Mouse (Mus musculus) cerebellum, postnatal 36 days (tissue): Measurements from ENCODE around the gene Tspyl3.
"Not testable (repeated sequence)": the region's sequence is repeated elsewhere in the genome, so short reads cannot be mapped to it uniquely, and the experiment has no call there.

ENCODE experiments used
- DNase-seq, 2 experiments: peaks; one replicate each; pipeline ENCODE4 v3.0.0; 2021 to 2022; ENCODE audit warnings: mixed read lengths in 2 of 2

Gene Tspyl3

DNA sequence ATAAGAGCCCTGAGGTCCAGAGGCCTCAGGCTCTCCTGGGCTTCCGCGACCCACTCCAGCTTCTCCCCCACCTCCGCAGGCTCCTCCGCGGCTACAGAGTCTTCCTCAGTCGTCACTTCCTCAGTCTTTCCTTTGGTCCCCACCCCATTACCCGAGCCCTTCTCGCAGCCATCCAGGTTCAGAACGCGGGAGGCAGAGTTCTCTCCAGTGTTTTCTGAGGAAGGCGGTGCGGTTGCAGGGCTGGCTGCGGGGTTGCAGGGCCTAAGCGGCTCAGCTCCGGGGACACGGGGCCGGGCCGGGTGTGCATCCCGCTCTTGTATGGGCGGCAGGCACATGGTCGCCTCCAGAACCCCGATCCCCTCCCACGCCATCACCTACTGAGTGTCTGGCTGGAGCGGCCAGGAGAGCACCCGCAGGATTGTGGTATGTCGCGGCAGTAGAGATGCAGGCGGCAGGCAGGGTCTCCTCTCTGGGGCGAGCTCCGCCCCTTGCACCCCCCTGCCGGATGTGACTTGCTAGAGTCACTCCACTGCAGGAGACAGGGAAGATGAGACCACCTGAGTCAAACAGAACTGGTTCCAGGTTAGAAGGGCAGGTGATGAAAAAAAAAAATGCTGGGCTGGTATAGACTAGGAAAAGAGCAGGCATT, at the start of gene Tspyl3:
Tspyl3 (minus strand) TSS at position 496 of the 649 bp plus-strand sequence.
- peak; percentile 51 to 54 for DNase-seq

DNA sequence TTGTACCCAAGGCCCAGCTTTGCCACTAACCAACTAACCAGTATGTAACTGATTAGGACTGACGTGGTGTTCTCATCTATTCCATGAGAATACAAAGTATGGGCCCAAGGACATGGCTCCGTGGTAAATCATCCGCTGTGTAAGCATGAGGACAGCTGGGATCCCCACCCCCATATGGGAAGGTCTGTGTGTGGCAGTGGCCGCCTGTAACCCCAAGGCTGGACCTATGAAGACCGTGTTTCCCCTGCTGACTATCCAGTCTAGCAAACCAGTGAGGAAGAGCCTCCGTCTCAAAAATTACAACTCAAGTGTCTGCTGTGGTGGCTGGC, 49.6 kb upstream of the Tspyl3 start:
- DNase-seq = no peak

DNA sequence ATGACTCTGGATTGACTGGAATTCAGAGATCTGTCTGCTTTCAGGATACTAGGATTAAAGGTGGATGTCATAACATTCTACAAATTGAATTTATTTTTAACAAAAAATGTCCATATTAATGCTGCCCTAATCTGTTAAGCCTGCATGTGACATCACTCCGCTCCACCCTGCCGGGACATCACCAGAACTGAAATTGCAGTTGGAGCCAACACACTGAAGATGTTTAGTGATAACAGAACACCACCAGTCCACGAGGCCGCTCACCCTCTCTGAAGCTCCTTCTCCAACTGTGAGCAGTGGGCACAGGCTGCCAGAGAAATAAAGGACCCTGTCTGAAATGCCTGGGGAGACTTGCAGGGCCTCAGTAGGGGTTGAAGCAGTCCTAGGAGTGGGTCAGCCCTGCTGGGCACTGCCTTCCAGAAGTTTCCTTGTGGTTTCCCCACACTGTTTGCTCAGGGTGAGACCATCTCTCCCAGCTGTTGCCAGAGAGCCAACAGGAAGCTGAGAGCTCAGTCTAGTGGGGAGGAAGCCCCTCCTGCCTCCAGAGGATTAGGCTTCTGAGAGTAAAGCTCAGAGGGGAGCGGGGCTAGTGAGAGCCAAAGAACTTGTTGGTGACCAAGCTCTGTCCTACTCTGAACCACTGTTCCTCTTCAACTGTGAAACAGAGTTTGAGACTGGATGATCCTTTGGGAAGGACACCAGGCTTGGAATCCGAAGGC, 49.1 kb upstream of the Tspyl3 start:
- not testable (repeated sequence) for DNase-seq

DNA sequence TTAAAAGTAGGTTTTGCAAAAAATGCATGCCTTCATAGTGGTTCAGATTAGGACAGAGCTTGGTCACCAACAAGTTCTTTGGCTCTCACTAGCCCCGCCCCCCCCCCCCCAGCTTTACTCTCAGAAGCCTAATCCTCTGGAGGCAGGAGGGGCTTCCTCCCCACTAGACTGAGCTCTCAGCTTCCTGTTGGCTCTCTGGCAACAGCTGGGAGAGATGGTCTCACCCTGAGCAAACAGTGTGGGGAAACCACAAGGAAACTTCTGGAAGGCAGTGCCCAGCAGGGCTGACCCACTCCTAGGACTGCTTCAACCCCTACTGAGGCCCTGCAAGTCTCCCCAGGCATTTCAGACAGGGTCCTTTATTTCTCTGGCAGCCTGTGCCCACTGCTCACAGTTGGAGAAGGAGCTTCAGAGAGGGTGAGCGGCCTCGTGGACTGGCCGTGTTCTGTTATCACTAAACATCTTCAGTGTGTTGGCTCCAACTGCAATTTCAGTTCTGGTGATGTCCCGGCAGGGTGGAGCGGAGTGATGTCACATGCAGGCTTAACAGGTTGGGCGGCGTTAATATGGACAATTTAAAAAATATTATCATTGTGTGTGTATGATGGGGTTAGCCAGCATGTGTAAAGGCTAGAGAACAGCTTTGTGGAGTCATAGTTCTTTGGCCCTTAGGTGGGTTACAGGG, 45.1 kb upstream of the Tspyl3 start:
- DNase-seq = not testable (repeated sequence)

DNA sequence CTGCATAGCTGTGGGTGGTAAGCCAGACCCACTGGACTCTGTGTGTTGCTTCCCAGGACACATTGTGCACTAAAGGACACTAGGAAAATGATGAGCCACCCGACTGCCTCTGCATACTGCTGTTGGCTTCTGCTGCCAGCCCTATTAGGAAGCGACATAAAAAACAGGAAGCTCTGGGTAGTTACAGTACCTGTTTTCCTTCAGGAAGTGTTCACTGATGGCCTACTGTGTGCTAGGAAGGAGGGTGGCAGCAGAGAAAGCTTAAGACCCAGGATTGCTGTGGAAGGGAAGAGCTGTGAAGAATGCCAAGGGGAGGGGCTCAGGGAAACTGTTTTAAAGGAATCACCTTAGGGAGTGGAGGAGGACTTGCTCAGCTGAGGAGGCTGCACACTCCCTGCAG, 42.1 kb upstream of the Tspyl3 start:
- no peak for DNase-seq

DNA sequence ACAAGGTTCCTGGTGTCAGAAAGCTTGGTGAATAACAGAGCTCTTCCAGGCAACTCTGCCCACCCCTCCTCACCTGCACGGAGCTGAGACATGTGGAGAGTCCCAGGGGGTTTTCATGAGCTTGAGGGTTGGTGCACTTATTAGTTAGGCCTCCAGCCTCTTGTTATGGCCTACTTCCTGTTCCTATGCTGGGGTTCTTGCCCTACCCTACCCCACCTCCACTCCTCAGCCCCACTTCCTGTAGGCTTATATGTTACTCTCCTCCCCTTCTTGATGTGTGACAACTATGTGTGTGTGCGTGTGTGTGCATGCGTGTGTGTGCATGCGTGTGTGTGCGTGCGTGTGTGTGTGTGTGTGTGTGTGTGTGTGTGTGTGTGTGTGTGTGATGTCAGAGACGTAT, 37.8 kb upstream of the Tspyl3 start:
- DNase-seq = no peak

DNA sequence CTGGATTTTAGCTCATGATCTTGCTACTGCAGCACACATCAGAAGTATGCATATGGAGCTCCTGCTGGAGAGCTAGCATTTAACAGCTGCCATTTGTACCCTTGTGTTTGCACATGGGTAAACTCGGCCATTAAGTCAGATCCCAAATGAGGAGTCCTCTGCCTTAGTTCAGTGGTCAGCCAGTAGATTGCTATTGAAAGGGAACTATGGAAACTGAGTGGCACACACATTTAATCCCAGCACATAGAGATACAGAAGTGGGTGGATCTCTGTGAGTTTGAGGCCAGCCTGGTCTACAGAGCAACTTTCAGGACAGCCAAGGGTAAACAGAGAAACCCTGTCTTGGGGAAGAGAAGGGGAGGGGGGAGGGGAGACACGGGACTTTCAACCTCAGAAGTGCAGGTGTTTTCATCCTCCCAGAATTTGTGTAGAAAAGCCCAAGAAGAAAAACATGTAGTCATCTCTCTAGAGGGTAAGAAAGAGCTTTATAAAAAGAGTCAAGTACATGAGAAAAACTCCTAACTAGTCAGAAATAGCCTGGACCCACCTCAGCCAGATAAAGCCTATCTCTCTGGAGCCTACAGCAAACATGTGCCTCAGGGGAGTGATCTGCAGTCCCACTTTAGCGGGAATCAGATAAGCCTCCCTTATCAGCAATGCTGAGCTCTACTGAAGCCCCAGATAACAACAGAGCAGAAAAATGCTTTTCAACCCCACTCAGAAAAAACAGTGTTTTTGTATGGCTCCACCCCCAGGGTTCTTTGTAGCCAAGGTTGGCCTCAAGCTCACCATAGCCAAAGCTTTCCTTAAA, 34.8 kb upstream of the Tspyl3 start:
- no peak for DNase-seq

DNA sequence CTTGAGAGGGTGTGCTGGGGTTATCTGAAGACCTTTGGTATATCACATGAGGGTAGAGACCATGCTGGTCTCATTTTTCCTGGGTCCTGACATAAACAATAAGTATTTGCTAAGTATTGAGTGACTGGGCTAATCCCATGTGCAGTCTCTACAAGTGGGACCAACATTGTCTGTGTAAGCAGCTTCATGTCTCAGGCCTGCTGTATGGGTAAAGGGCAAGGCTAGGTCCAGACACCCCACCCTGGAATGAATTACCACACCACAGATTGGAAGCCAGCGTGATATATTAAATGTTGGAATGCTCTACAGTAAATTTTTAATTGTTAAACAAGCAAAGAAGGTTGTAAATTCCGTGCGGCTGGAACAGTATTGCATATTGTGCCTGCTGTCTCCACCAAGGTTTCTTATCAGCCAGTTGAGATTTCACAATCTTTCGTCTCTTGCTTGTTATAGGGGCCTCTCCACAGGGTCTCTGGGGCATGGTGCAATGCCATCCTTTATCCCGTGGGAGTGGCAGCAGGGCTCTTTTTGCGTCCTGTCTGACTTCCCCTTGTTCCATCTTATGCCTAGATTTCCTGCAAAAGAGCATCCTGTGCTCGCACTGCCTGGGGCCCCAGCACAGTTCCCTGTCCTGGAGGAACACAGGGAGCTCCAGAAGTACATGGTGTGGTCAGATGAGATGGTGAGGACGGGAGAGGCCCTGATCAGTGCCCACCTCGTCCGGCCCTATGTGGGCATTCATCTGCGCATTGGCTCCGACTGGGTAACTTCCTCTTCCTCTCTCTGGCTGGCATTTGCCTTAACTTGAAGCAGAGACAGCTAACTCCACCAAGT, 34.0 kb upstream of the Tspyl3 start:
- no peak for DNase-seq

DNA sequence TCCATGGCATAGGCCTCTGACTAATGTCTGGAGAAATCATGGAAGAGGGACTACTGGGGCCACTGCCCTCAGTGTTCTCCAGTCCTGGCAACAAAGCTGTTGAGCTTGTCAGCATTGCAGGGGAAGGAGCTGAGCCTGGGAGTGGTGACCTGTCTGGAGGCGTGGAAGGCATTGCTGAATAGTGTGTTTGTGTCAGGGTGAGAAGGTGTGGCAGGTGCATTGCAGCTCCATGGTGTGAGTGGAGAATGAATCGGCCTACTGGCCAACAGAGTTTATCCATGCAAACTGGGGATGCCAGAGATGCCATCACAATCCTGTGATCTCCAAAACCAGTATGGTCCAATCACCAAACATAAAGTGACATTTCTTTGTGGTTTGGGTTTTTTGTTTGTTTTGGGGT, 31.4 kb upstream of the Tspyl3 start:
- no peak for DNase-seq

DNA sequence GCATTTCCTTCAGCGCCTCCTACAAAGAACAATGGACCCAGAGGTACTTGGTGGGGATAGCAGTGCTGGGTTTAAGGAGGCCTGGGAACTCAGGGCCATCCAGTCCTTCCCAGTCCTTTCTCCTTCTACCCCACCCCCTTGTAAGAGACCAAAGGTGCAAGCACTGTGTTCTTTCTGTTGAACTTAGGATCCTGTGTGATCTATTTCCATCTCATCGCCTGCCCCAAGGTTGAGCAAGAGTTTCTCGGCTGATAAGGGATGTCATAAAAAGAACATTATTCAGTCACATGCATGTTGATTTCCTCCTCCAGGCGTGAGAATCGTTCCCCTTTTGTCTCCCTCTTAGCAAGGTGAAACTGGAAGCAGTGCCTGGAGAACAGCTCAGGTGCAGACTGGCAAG, 24.5 kb upstream of the Tspyl3 start:
- no peak for DNase-seq

DNA sequence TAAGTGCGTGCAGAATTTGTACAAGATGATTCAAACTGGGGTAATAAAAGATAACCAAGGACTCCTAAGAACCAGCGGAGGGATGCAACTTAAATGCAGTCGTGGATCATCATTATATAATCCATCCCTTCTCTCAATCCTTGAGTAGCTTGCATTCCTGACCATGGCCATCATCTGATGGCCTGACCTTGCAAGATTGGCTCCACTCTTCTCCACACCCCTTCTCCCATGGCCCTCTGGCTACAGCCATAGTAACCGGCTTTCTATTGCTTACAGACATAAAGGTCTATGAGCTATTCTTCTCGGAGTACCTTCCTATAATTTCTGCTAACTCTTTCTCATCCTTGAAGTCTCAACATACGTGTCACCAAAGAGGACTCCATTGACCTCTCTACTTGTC, 16.9 kb upstream of the Tspyl3 start:
- no peak for DNase-seq

DNA sequence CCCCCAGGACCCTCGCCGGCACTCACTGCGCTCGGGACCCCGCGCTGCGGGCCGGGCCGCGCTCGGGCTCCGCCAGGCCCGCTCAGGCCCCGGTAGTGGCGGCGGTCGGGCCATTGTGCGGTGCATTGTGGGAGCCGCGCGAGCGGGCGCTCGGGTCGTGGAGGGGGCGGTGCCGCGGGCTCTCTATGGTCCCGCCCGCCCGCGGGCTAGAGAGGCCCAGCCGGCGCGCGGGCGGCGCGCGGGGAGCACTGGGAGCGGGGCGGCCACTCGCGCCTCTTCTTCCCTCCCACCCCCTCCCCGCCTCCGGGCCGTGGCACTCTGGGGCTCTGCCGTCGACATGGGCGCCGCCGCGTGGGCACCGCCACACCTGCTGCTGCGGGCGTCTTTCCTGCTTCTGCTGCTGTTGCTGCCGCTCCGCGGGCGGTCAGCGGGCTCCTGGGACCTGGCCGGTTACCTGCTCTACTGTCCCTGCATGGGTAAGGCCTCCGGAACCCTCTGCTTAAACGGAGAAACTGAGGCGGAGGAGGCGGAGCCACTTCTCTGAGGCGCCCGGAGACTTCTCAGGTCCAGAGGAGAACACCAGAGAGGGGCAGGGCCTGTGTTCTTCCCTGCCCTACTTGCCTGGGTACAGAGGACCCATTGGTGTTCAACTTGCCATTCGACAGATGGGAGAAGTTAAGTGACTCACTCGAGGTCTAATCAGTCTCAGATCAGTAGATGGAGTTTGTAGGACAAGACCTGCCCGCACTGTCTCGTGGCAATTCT, 16.2 kb upstream of the Tspyl3 start, which contains the start of the genes Plagl2 and Pofut1:
Plagl2 (minus strand) TSS at position 177 of the 765 bp plus-strand sequence.
Pofut1 (plus strand) TSS at position 284 of the 765 bp plus-strand sequence.
- DNase-seq = peak; percentile 87 to 92

DNA sequence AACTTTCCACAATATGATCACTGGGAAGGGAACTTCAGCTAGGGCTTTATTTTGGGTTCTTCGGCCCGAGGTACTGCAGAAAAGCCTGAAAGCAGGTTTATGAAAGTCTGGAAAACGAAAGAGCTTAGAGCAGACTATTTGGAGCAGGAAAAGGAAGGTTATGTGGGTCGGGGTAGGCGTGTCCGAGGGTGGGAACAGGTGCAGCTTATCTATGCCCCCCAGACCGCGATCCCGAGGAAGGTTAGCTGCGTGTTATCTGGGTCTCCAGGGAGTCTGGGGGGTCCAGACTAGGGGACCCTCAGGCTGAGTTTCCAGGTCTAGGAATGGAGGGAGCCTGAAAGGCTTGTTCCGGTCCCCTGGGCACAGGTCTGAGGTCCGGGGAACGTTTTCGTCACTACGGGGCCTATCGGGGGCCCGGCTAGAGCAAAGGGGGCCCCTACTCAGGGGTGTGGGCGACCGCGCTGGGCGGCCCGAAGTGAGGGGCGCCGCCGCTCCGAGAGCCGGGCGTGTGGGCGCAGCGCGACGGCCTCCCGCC, 15.5 kb upstream of the Tspyl3 start:
- no peak for DNase-seq

DNA sequence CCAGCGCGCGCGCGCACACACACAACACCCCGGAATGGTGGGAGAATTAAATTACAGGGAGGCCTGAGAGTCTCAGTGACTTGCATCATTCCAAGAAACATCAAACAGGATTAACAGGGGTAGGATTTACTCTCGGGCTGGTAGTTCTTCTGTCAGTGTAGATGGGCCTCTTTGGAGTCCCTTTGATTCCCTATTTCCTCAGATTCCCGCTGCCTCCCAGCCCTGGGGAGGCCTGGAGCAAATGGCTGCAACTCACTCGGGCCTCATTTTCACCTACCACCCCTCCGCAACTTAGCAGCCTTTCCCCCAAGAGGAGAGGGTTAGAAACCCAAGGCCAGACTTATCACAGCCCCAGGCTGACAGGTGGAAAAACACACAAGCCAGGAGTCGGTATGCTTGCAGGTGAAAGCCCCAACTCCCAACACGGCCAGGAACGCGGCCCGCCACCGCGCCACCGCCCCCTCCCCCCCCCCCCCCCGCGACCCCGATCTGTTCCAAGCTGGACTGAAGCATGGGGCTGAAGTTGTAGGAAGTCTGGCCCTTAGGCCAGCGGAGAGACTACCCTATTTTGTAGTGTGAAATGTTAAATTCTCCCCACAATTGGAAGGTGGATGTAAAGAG, 14.7 kb upstream of the Tspyl3 start:
- DNase-seq = no peak

DNA sequence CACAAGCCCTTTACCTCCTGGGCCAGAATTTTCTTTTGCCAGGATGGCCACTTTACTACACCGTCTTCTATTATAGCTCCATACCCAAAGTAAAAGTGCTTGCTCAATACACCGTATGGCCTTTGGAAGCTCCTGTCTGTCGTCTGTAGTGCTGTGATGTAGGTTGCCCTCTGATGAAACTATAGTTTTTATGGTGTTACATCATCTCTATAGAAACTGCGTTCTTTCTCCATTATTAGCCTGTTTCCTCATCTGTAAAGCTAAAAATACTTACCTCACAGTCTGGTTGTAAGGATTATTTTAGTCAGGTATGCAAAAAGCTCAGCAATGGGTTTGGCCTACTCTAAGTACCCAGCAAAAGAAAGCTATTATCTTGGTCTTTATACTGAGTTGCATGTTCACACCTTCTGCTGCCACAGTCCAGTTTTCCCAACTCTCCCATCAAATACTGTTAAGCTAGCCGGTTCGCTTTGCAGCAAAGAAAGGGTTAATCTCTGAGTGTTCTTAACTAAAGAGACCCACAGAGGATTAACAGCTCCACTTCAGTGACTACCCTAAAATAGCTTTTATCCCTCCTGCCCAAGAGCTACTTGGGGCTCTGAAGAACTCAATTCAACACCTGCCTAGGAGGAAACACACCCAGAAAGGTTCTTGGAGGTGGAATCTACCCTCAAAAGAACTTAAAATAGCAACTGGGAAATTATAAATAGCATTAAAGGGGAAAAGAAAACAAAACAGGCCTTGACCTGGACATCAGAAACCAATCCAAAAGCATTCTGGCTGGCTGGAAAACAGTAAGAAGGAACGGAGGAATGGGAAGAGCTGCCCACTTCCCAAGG, 14.0 kb upstream of the Tspyl3 start:
- DNase-seq = no peak

DNA sequence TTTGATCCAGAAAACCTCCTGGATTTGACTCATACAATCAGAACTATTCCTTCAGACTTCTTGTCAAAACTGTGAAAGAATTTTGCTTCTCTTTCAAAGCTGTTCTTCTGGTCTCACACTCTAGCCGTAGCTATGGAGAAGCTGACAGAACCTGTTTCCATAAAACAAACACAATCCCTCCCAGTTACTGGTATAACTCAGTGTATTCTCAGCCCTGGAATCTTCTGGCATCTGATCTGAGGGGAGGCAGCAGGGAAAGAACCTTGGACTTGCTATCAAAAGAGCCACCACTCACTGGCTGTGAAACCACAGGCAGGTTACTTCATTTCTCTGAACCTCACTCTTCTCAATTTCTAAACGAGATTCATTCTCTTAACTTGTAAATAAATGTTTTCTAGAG, 13.2 kb upstream of the Tspyl3 start:
- DNase-seq = no peak

DNA sequence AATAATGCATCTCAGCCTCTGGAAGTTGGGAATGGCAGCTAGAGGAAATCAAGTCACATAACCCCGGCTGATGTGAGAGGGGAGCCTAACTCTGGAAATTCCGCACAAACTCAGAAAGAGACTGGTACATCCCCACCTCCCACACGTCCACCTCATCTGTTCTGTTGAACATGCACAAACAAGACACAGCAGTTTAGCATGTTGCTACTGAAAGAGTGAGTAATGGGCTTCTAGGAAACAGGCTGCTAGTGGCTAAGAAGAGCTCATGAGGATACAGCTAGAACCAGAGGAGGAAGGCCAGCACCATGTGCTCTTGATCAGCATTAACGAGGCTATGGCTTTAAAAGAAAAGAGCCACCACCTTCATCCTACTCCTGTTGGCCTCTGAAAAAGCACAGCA, 12.7 kb upstream of the Tspyl3 start:
- DNase-seq = no peak

DNA sequence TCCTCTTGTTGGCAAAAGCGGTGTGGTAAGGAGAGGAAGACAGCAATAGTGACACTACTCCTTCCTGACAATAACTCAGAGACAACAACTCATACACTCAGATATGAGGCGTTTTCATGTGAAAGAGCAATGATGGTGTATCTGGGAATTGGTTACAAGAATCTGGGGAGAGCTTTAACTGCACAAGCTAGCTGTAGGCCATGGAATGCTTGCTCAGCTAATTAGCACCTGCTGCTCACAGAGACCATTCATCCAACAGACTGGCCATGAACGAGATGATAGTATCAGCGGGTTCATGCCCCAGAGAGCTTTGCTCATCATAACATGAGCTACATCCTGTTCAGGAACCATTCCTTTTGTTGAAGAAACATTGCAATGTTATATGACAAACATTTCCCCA, 12.0 kb upstream of the Tspyl3 start:
- no peak for DNase-seq

DNA sequence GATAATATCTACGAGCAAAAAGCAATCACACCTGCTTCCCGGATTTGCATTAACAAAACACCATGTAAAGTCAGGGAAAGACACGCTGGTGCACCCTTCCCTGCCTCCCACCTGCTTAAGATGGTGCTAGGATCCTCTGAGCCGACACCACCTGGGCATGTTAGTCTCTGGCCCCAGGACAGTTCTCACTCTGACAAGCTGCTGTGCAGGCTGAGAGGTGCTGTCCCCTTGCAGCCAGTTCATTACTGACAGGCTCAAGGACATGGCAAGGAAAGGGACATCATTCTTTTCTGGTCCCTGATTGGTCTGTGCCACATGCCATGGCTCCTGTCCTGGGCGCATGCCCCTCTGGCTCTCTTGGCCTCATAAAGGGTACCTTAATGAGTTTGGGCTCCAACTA, 3.3 kb upstream of the Tspyl3 start:
- no peak for DNase-seq

DNA sequence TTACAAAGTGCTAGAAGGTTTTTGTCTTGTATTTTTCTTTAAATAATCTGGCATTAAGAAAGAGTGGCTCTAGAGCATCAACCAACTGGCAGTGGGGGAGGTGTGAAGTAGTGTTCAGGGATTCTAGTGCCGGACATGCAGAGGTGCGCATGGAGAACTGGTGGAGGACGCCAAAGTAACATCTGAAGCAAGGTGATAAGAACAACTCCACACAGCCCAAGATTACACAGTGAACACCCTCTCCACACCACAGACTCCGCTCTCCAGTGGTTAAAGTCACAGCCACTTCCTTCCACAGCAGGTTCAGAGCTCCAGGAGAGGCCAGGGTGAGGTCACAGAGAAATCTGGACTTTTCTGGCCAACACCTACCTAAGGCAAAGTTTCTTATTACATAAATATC, 2.7 kb upstream of the Tspyl3 start:
- DNase-seq = no peak
